Mouse (Mus musculus) CD4-positive naive resting alpha-beta T cell, adult 57 days (primary cell): Measurements from ENCODE around the gene Gm11060. TPM values are rescaled to one million over a fixed set of nuclear protein-coding genes. Genes with fewer than 3 reads are reported as not detected.

ENCODE experiments used
- total RNA-seq: library from RNA; stranded (reverse); gene quantifications from one replicate; pipeline ENCODE4 v1.2.4, GENCODE M21; 2023

Gm11060 gene
- total RNA-seq, result not detected

GRCm38 (mm10) chr2:105091718-105092117 is at the start of gene Gm11060:
TSS of gene Gm11060 (plus strand) at chr2:105092018.

DNA sequence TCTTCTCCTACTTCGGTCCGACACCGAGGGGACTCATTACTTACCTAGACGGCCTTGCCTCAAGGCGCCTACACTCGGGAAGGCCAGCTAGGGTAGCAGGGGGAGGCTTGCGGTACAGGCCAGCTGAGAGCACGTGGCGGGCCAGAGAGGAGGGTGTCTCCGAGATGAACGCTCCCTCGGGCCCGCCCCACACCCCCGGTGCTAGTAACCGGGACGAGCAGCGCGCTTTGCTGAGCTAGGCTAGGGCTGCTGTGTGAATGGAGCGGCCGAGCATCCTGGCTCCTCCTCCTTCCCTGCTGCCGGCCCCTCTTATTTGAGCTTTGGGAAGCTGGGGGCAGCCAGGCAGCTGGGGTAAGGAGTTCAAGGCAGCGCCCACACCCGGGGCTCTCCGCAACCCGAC is 34.5 kb downstream of the Gm11060 start, which contains the start of gene Wt1:
Gene Wt1, plus strand, starts transcription at position 251 of the 400 bp plus-strand sequence.

Other genes with a start within 250 kb of the Gm11060 start
- 3.0 TPM for gene Prrg4, start 242.1 kb upstream of the Gm11060 start, total RNA-seq
- not detected for gene Ccdc73, start 224.2 kb upstream of the Gm11060 start, total RNA-seq
- 165 TPM for gene Eif3m, start 74.9 kb upstream of the Gm11060 start, total RNA-seq
- 1.3 TPM for gene Wt1, start 34.5 kb downstream of the Gm11060 start, total RNA-seq
- gene Them7, start 132.3 kb downstream of the Gm11060 start, total RNA-seq, result not detected